Mouse (Mus musculus) splenic B cell, adult 2 months (primary cell): ENCODE measurements at regions not wholly inside any gene's neighbourhood (a gene's known extent, or its start where the extent isn't known, plus 50 kb on each side); places are given as distances from the start of the nearest gene placed in this dataset.

Source experiments
- DNase-seq: peaks from one replicate; pipeline ENCODE4 v3.0.0-alpha.2; 2011; ENCODE audit warnings: low read depth, low spot score
- H3K27me3 ChIP-seq: 2 replicates; pipeline ENCODE4 v1.6.1; 2012; ENCODE audit warnings: mild to moderate bottlenecking, low read length, moderate library complexity, mixed read lengths; ENCODE audit not compliant: control insufficient read depth, poor library complexity, insufficient read depth, severe bottlenecking
- H3K36me3 ChIP-seq: 2 replicates; pipeline ENCODE4 v1.6.1; 2012; ENCODE audit warnings: mild to moderate bottlenecking, low read length, moderate library complexity, mixed read lengths; ENCODE audit not compliant: control insufficient read depth, poor library complexity, insufficient read depth, severe bottlenecking

DNA sequence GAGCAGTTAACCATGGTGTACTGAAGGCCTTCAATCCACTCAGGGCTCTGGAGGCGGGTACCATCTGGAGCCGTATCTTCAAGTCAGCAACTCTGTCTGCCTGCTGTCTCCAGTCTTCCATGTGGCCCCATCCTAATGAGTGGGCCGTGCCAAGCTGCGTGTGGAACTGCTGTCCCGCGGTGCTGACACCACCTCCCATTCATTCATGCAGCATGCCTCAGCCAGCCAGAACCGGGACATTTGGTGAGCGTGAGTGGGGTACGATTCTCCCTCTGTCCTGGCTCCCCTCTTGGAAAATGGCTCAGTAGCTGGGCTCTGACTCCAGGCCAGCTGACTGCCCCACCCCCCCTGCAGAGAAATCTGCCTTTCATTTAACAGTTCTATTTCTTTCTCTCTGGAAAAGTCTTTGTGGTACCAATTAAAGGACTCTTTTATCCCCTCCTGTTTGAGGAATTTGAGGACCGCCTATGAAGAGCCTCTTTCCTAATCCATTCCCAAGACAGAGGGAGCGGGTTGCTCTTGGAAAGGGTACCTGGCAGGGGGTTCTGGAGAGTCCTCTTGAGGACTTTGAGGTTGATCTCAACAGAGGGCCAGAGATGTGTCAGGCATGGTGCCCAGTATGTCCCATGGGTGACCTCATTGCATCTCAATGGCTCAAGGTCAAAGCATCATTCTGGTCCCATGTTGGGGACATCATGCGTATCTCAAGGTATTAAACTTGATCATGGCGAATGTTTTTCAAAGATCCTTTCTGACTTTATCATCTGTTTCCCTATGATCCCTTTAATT lies 55.5 kb upstream of the Brd7 start:
- Histone ChIP-seq H3K36me3 (no peaks in the 10 kb centered on the region), H3K27me3 (no peaks in the 10 kb centered on the region)
- DNase-seq = no peak

DNA sequence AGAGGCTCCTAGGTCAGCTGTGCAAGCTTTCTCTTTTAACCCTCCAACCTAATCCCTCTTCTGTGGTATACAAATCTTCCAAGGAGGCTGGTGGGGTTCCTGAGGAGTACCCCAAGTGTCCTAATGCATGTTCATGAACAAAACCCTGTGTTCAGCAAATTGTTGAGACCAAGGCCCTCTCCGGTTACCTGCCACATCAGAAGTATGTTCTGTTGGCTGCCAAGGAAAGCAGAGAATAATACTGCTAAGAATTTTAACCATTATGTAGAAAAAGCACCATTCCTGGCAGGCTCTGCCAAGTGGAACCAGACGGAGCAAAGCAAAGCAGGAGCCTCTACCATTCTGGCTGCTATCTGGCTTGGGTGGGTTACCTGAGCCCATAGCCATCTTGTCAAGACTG lies 61.3 kb upstream of the Brd7 start:
- Histone ChIP-seq H3K36me3 (no peaks in the 10 kb centered on the region), H3K27me3 (no peaks in the 10 kb centered on the region)
- DNase-seq = no peak

- Histone ChIP-seq H3K36me3 (no peaks in the 10 kb centered on the region), H3K27me3 (no peaks in the 10 kb centered on the region)
- DNase-seq = no peak
These were observed 66.6 kb upstream of the Brd7 start for GRCm38 (mm10) chr8:88428560-88428959.

DNA sequence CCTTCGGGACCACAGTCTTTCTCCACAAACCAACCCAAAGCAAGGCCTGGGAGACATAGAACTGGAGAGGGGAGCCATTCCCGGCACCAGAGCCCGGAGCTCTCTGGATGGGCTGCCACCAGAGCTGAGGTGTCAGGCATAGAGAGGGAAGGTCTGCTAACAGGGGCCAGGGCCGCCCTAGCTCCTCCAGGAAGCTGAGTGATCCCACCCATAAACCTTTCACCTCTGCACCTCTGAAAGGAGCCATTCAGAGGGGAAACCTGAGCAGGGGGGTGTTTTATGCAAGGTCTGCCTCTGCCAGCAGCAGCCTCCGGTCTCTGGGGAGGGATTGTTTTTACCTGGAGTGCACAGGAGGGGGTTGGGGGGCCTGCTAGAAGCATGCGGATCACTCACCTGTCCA lies 69.4 kb upstream of the Brd7 start:
- H3K36me3 ChIP-seq = no peaks in the 10 kb centered on the region
- no peak for DNase-seq
- H3K27me3 ChIP-seq = no peaks in the 10 kb centered on the region

GRCm38 (mm10) chr8:88435686-88436085 lies 73.7 kb upstream of the Brd7 start:
- H3K36me3 ChIP-seq = no peaks in the 10 kb centered on the region
- no peak for DNase-seq
- no peaks in the 10 kb centered on the region for H3K27me3 ChIP-seq

- H3K36me3 ChIP-seq = no peaks in the 10 kb centered on the region
- no peak for DNase-seq
- no peaks in the 10 kb centered on the region for H3K27me3 ChIP-seq
These were observed 78.2 kb upstream of the Brd7 start for GRCm38 (mm10) chr8:88440219-88440618.

- no peak for DNase-seq
- H3K27me3 ChIP-seq = no peaks in the 10 kb centered on the region
- H3K36me3 ChIP-seq = no peaks in the 10 kb centered on the region
These were observed 77.8 kb upstream of the Nkd1 start for GRCm38 (mm10) chr8:88443397-88443796.

- H3K27me3 ChIP-seq = peaks cover 2% of the 10 kb centered on the region
- DNase-seq = no peak
- no peaks in the 10 kb centered on the region for H3K36me3 ChIP-seq
These were observed 73.7 kb upstream of the Nkd1 start for GRCm38 (mm10) chr8:88447406-88447805.

DNA sequence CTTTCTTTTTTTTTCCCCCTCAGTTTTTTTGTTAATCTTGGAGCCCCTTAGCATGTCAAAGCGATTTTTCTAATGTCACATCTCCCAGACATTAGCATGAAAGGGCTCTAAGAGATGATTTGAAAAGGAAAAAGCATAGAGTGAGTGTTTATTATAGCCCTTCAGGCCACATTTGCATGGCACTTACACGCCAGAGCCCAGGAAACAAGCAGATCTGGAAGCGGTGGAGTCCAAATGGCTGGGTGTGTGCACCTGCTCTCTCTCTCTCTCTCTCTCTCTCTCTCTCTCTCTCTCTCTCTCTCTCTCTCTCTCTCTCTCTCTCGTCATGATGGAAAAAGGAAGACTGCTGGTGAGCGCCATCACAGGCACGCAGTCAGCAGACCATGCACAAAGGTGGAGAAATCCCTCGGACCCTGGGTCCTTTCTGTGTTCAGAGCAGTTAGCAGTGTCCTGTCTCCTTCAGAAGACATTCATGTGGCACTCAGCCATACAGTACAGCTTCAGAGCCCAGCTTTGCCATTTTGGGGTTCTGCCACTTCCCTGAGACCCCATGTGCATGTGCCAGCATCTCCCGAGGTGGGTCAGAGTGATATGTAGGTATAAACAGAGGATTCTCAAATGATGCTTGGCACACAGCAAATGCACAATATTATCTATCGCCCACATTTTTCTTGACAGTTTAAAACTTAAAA lies 73.2 kb upstream of the Nkd1 start:
- H3K27me3 ChIP-seq = peaks cover 2% of the 10 kb centered on the region
- H3K36me3 ChIP-seq = no peaks in the 10 kb centered on the region
- no peak for DNase-seq

DNA sequence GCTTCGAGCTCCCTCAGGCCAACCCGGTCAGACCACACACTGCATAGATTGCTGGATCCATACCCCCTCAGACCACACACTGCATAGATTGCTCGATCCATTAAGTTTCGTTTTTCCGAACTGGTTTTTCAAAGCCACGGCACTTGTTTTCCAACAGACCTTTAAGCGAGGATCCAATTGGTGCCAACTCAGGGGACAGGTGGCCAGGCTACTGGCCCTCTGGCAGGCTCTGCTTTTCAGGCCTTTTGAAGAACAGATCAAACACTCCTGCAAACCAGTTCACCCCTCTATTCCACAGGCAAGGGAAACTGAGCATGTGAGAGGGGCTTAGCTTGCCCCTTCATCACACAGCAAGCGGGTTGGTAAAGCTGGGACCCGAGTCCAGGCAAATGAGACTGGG lies 72.2 kb upstream of the Nkd1 start:
- Histone ChIP-seq H3K27me3 (peaks cover 2% of the 10 kb centered on the region), H3K36me3 (no peaks in the 10 kb centered on the region)
- DNase-seq = no peak

- DNase-seq = no peak
- no peaks in the 10 kb centered on the region for H3K36me3 ChIP-seq
- peaks cover 2% of the 10 kb centered on the region for H3K27me3 ChIP-seq
These were observed 71.6 kb upstream of the Nkd1 start for GRCm38 (mm10) chr8:88449534-88449933.

GRCm38 (mm10) chr8:88450864-88451657 lies 70.1 kb upstream of the Nkd1 start:
- Histone ChIP-seq H3K36me3 (no peaks in the 10 kb centered on the region), H3K27me3 (peaks cover 2% of the 10 kb centered on the region)
- DNase-seq = peak; percentile 69

DNA sequence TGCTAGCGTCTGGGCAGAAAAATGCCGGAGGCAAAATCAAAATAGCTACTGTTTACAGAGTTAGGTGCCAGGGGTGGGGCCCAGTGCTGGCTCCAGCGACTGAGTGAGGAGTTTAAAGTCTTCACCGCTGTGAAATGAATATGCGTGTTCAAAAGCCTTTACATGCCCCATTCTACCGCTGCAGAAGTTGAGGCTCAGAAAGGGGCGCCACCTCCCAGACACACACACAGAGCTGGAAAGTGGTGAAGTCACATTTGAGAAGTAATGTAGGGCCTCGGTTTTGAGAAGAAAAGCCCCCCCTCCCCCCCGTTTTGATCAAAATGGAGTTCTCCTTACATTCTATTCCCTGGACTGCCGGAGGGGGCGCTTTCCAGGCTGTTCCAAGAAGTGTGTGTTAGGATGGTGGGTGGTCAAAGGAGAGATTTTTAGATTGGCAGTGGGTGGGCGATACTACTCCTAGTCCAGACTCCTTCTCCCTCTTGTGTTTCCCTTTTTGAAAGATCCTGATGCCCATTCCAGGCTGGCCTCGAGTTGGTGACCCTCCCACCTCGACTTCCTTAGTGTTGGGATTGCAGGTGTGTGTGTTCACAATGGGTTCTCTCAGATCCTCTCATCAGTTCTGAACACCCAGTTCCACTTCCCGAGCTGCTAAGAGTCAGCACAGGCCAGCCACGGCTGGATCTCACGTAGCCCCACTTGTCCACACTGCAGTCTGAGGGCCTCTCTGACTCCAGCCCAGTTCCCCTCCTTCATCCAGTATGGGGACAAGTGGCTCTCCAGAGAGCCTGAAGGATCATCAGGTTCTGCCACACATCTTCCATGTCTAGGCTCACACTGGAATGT lies 69.3 kb upstream of the Nkd1 start:
- Histone ChIP-seq H3K36me3 (no peaks in the 10 kb centered on the region), H3K27me3 (peaks cover 2% of the 10 kb centered on the region)
- DNase-seq = no peak

- DNase-seq = no peak
- Histone ChIP-seq H3K27me3 (peaks cover 2% of the 10 kb centered on the region), H3K36me3 (no peaks in the 10 kb centered on the region)
These were observed 68.7 kb upstream of the Nkd1 start for GRCm38 (mm10) chr8:88452501-88452847.
